Mouse (Mus musculus): ENCODE results near the gene Plagl1. TPM values are rescaled to one million over a fixed set of nuclear protein-coding genes. Genes with fewer than 3 reads are reported as not detected.

The Plagl1 gene
- total and polyA plus RNA-seq, 2 experiments from 2014 or later, result 20.1 to 39.0 TPM

- ATAC-seq (ENCODE audit: low FRiP score), result no peak
- DNase-seq (ENCODE audit: low spot score), result no peak
- no peaks in the 10 kb centered on the region for H3K9me3 ChIP-seq (ENCODE audit: low read length)
- H3K27me3 ChIP-seq (ENCODE audit: insufficient read depth, low read length), result no peaks in the 10 kb centered on the region
- H3K4me1 ChIP-seq (ENCODE audit: insufficient read depth, low read length), result no peaks in the 10 kb centered on the region
- H3K27ac ChIP-seq (ENCODE audit: low read depth, low read length), result no peak overlapping the region
- TF ChIP-seq CTCF (IDR thresholded peaks at IDR 0.05), result no peak
- H3K4me2 ChIP-seq (ENCODE audit: low read depth, low read length, poor library complexity, severe bottlenecking), result no peak overlapping the region
- no peak overlapping the region for H3K9ac ChIP-seq (replicated peaks; ENCODE audit: low read length, poor library complexity, severe bottlenecking)
- 16% methylated on average over 7 of the region's 7 CpGs for WGBS
- no peak overlapping the region for H3K4me3 ChIP-seq (ENCODE audit: low read depth, low read length)
- no peaks in the 10 kb centered on the region for H3K36me3 ChIP-seq (ENCODE audit: insufficient read depth, low read length)
Measured at GRCm38 (mm10) chr10:13108021-13108548, 47.8 kb downstream of the Plagl1 start.

GRCm38 (mm10) chr10:13108847-13109246, 48.5 kb downstream of the Plagl1 start:
- no peaks in the 10 kb centered on the region for H3K4me1 ChIP-seq (ENCODE audit: insufficient read depth, low read length)
- no peaks in the 10 kb centered on the region for H3K9me3 ChIP-seq (ENCODE audit: low read length)
- no peak overlapping the region for H3K27ac ChIP-seq (ENCODE audit: low read depth, low read length)
- no peak overlapping the region for H3K4me2 ChIP-seq (ENCODE audit: low read depth, low read length, poor library complexity, severe bottlenecking)
- 39% methylated on average over 4 of the region's 4 CpGs for WGBS
- ATAC-seq (ENCODE audit: low FRiP score) (no peak), DNase-seq (ENCODE audit: low spot score) (no peak)
- H3K4me3 ChIP-seq (ENCODE audit: low read depth, low read length), result no peak overlapping the region
- no peak for TF ChIP-seq CTCF (IDR thresholded peaks at IDR 0.05)
- H3K27me3 ChIP-seq (ENCODE audit: insufficient read depth, low read length), result no peaks in the 10 kb centered on the region
- no peaks in the 10 kb centered on the region for H3K36me3 ChIP-seq (ENCODE audit: insufficient read depth, low read length)
- no peak overlapping the region for H3K9ac ChIP-seq (replicated peaks; ENCODE audit: low read length, poor library complexity, severe bottlenecking)

GRCm38 (mm10) chr10:13109781-13110180, 49.5 kb downstream of the Plagl1 start:
- DNase-seq (ENCODE audit: low spot score), result no peak
- H3K27ac ChIP-seq (ENCODE audit: low read depth, low read length), result no peak overlapping the region

DNA sequence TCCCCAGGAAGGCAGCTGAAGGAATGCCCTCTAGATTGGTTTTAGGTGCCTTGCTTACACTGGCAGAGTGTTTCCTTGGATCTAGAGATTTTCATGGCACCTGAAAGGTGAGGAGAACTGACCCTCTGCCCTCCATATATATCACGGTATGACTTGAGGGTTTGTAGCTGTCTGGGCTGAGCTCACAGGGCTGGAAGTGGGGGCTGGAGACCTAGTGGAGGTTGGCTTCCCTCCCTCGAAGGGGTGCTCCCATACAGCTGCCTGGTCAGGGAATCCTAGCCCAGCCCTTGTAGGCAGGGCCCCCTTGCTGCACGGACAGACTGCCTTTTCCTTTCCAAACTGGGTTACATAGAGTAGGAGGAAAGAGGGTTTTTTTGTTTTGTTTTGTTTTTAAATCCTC, 52.5 kb downstream of the Plagl1 start:
- H3K9me3 ChIP-seq (ENCODE audit: low read length), result no peaks in the 10 kb centered on the region
- TF ChIP-seq CTCF (IDR thresholded peaks at IDR 0.05), result no peak
- 63% methylated on average over 3 of the region's 3 CpGs for WGBS
- DNase-seq (ENCODE audit: low spot score), result no peak
- no peak overlapping the region for H3K4me2 ChIP-seq (ENCODE audit: low read depth, low read length, poor library complexity, severe bottlenecking)
- H3K4me3 ChIP-seq (ENCODE audit: low read depth, low read length), result no peak overlapping the region
- no peaks in the 10 kb centered on the region for H3K4me1 ChIP-seq (ENCODE audit: insufficient read depth, low read length)
- no peak overlapping the region for H3K27ac ChIP-seq (ENCODE audit: low read depth, low read length)
- no peaks in the 10 kb centered on the region for H3K36me3 ChIP-seq (ENCODE audit: insufficient read depth, low read length)
- no peak for ATAC-seq (ENCODE audit: low FRiP score)
- H3K27me3 ChIP-seq (ENCODE audit: insufficient read depth, low read length), result no peaks in the 10 kb centered on the region
- no peak overlapping the region for H3K9ac ChIP-seq (replicated peaks; ENCODE audit: low read length, poor library complexity, severe bottlenecking)

More at GRCm38 (mm10) chr10:13109781-13110180, 49.5 kb downstream of the Plagl1 start:
- H3K27me3 ChIP-seq (ENCODE audit: insufficient read depth, low read length), result no peaks in the 10 kb centered on the region
- no peak overlapping the region for H3K4me3 ChIP-seq (ENCODE audit: low read depth, low read length)
- no peak overlapping the region for H3K9ac ChIP-seq (replicated peaks; ENCODE audit: low read length, poor library complexity, severe bottlenecking)
- no peaks in the 10 kb centered on the region for H3K36me3 ChIP-seq (ENCODE audit: insufficient read depth, low read length)
- H3K9me3 ChIP-seq (ENCODE audit: low read length), result no peaks in the 10 kb centered on the region
- TF ChIP-seq CTCF (IDR thresholded peaks at IDR 0.05), result no peak
- no peaks in the 10 kb centered on the region for H3K4me1 ChIP-seq (ENCODE audit: insufficient read depth, low read length)
- ATAC-seq (ENCODE audit: low FRiP score), result no peak
- 59% methylated on average over 1 of the region's 1 CpGs for WGBS
- H3K4me2 ChIP-seq (ENCODE audit: low read depth, low read length, poor library complexity, severe bottlenecking), result no peak overlapping the region

DNA sequence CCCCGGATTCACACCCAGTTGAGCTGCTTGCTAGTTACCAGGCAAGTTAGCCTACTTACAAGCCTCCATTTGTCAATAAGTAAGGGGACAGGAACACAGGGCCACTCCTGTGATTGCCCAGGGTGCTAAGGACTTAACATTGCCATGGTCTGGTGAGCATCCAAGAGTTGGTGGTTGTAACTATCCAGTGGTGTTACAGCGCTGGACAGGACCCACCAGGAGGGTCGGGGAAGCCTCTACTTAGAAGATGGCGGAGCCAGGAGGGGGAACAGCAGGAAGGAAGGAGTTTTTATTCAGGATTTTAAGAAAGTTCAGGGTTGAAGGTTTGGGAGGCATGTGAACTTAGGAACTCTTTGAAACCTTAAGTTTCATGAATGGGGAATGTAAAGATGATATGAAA, 53.3 kb downstream of the Plagl1 start:
- Histone ChIP-seq H3K36me3 (ENCODE audit: insufficient read depth, low read length) (no peaks in the 10 kb centered on the region), H3K4me3 (ENCODE audit: low read depth, low read length) (no peak overlapping the region), H3K9me3 (ENCODE audit: low read length) (no peaks in the 10 kb centered on the region), H3K4me2 (ENCODE audit: low read depth, low read length, poor library complexity, severe bottlenecking) (no peak overlapping the region), H3K4me1 (ENCODE audit: insufficient read depth, low read length) (no peaks in the 10 kb centered on the region), H3K27me3 (ENCODE audit: insufficient read depth, low read length) (no peaks in the 10 kb centered on the region), H3K9ac (replicated peaks; ENCODE audit: low read length, poor library complexity, severe bottlenecking) (no peak overlapping the region), H3K27ac (ENCODE audit: low read depth, low read length) (no peak overlapping the region)
- 76% methylated on average over 4 of the region's 4 CpGs for WGBS
- TF ChIP-seq CTCF (IDR thresholded peaks at IDR 0.05), result no peak
- ATAC-seq (ENCODE audit: low FRiP score), result no peak
- no peak for DNase-seq (ENCODE audit: low spot score)

DNA sequence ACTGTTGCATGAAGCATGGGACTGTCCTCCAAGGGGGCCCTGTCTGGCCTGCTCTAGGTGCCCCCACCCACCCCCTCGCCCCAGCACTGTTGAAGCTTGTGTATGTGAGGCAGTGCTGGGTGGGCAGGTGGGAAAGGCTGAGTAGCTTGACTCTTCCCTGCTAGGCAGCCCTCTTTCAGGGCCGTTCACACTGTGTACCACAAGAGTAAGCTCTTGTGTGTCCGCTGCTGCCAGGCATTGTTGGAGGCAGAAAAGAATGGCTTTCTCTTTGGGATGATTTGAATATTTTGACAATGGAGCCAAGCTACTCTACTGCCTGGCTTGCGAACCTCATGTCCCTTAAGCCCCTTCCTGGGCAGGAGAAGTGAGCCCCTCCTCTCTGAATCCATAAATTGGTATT, 54.7 kb downstream of the Plagl1 start:
- H3K27me3 ChIP-seq (ENCODE audit: insufficient read depth, low read length), result no peaks in the 10 kb centered on the region
- no peak overlapping the region for H3K4me3 ChIP-seq (ENCODE audit: low read depth, low read length)
- TF ChIP-seq CTCF (IDR thresholded peaks at IDR 0.05), result no peak
- ATAC-seq (ENCODE audit: low FRiP score) (peak; percentile 49), DNase-seq (ENCODE audit: low spot score) (no peak)
- H3K36me3 ChIP-seq (ENCODE audit: insufficient read depth, low read length), result no peaks in the 10 kb centered on the region
- 24% methylated on average over 4 of the region's 4 CpGs for WGBS
- H3K9me3 ChIP-seq (ENCODE audit: low read length), result no peaks in the 10 kb centered on the region
- no peak overlapping the region for H3K4me2 ChIP-seq (ENCODE audit: low read depth, low read length, poor library complexity, severe bottlenecking)
- no peak overlapping the region for H3K9ac ChIP-seq (replicated peaks; ENCODE audit: low read length, poor library complexity, severe bottlenecking)
- H3K4me1 ChIP-seq (ENCODE audit: insufficient read depth, low read length), result no peaks in the 10 kb centered on the region
- H3K27ac ChIP-seq (ENCODE audit: low read depth, low read length), result no peak overlapping the region
